Mouse (Mus musculus) testis, adult 2 months (tissue): ENCODE results near the gene Upk1b. TPM values are rescaled to one million over a fixed set of nuclear protein-coding genes. Genes with fewer than 3 reads are reported as not detected.

ENCODE experiments used
- H3K27ac ChIP-seq: fragments of 200-500 bp; 2 replicates; pipeline ENCODE4 v1.5.1; 2012; ENCODE audit warnings: low read depth, low read length; ENCODE audit not compliant: control insufficient read depth, insufficient read depth
- H3K27me3 ChIP-seq: fragments of 200-500 bp; 2 replicates; pipeline ENCODE4 v1.6.1; 2012; ENCODE audit warnings: mild to moderate bottlenecking, low read length, moderate library complexity; ENCODE audit not compliant: control insufficient read depth, insufficient read depth
- H3K36me3 ChIP-seq: fragments of 200-500 bp; 2 replicates; pipeline ENCODE4 v1.6.1; 2012; ENCODE audit warnings: mild to moderate bottlenecking, low read length; ENCODE audit not compliant: control insufficient read depth, insufficient read depth
- H3K4me1 ChIP-seq: fragments of 200-500 bp; 2 replicates; pipeline ENCODE4 v1.6.1; 2012; ENCODE audit warnings: low read length; ENCODE audit not compliant: control insufficient read depth, insufficient read depth
- H3K4me3 ChIP-seq: fragments of 200-500 bp; 2 replicates; pipeline ENCODE4 v1.5.1; 2012; ENCODE audit warnings: low read depth, mild to moderate bottlenecking, low read length, moderate library complexity, mixed read lengths; ENCODE audit not compliant: control insufficient read depth
- CTCF ChIP-seq: fragments of 200-500 bp; IDR thresholded peaks from 2 replicates; pipeline ENCODE4 v1.5.1; 2012; ENCODE audit warnings: low read depth, mild to moderate bottlenecking, inconsistent platforms, low read length, moderate library complexity; ENCODE audit not compliant: control insufficient read depth, insufficient read depth, insufficient replicate concordance
- POLR2A ChIP-seq: fragments of 200-500 bp; IDR thresholded peaks from 2 replicates; pipeline ENCODE4 v1.6.1; 2012; ENCODE audit warnings: low read depth, mild to moderate bottlenecking, inconsistent platforms, low read length, moderate library complexity; ENCODE audit not compliant: control insufficient read depth
- polyA plus RNA-seq: library from polyadenylated mRNA; depleted of rRNA; stranded (reverse); fragments of >200 nt; gene quantifications from 2 replicates; pipeline ENCODE4 v1.2.3, GENCODE M21; 2012; rRNA removed

The Upk1b gene
- polyA plus RNA-seq, 1 experiment, result 2.1 TPM

DNA sequence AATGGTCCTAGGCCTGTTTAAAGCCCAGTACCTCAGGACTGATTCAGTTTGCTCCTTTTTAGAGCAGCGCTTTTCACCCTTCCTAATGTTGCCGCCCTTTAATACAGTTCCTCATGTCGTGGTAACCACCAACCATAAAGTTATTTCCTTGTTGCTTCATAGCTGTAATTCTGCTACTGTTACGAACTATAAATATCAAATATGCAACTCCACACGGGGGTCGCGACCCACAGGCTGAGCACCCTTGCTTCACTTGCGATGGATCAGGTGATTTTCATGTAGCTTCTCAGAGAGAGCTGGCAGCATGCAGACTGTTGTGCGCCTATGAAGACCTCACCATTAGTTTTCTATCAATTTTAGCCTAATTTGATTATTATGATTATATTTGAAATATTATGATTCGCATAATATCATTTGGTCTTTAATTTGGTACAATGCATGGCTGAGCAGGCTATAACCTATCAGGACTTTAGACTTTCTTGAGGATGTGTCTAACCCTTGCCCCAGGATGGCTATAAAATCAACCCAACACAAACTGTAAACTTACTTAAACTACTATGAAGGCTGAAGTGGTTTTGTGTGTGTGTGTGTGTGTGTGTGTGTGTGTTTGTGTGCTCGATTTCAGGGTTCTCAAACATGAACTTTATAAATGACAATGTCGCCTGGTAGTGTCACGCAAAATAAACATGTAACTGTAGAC is 58.8 kb downstream of the Upk1b start:
- Histone ChIP-seq H3K4me1 (peaks cover 7% of the 10 kb centered on the region; the same call in 1 of the 2 replicates), H3K4me3 (no peak overlapping the region), H3K27ac (no peak overlapping the region), H3K27me3 (no peaks in the 10 kb centered on the region), H3K36me3 (no peaks in the 10 kb centered on the region)
- TF ChIP-seq CTCF (no peak), POLR2A (no peak)

DNA sequence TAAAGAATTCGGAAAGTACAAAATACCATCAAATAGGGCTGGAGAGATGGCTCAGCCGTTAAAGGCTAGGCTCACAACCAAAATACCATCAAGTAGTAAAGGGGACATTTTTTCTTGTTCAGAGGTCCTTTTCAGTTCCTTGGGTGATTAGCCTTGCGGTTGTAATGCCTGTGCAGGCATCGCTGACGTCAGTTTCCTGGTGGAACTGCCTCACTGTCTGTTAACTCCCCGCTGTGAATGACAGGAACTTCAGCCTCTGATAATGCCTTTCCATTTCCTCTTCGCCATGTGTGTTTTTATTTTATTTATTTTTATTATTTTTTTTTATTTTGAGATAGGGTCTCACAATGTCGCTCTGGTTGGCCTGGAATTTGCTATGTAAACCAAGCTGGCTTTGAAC is 69.2 kb downstream of the Upk1b start:
- H3K4me1 ChIP-seq, result no peaks in the 10 kb centered on the region
- TF ChIP-seq CTCF (no peak), POLR2A (no peak)
- H3K36me3 ChIP-seq, result no peaks in the 10 kb centered on the region
- no peak overlapping the region for H3K27ac ChIP-seq
- H3K27me3 ChIP-seq, result no peaks in the 10 kb centered on the region
- no peak overlapping the region for H3K4me3 ChIP-seq

GRCm38 (mm10) chr16:38729610-38730288 is 70.4 kb downstream of the Upk1b start:
- H3K4me1 ChIP-seq, result no peaks in the 10 kb centered on the region; the same call in 1 of the 2 replicates
- TF ChIP-seq POLR2A, result no peak
- no peak for TF ChIP-seq CTCF
- H3K4me3 ChIP-seq, result no peak overlapping the region
- no peaks in the 10 kb centered on the region for H3K36me3 ChIP-seq
- H3K27ac ChIP-seq, result no peak overlapping the region
- no peaks in the 10 kb centered on the region for H3K27me3 ChIP-seq

GRCm38 (mm10) chr16:38729139-38729538 is 71.0 kb downstream of the Upk1b start:
- TF ChIP-seq CTCF (no peak), POLR2A (no peak)
- H3K4me1 ChIP-seq, result no peaks in the 10 kb centered on the region; the same call in none of the 2 replicates
- no peak overlapping the region for H3K27ac ChIP-seq
- H3K4me3 ChIP-seq, result no peak overlapping the region
- no peaks in the 10 kb centered on the region for H3K36me3 ChIP-seq
- no peaks in the 10 kb centered on the region for H3K27me3 ChIP-seq

DNA sequence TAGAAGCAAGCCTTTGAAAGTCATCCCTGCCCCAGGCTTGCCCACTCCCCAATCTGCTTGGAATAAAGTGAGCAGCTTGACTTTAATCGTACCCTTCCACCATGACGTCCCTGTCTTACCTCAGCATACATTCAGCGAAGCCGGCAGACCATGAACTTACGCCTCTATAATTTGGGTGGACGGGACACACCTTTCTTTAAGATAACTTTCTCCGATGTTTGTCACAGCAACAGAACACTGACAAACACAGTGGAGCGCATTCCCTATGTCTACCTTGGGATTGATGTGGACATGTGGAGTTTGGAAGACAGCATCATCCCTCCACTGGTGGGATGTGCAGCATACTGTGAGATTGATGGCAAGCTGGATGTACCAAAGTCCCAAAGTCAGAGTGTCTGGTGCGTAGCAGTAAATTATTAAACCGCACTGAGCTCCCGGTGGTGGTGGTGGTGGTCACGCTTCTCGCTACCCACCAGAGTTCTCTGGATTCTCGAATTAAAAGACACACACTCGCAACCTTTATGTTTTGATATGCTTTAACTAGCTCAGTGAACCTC is 71.5 kb downstream of the Upk1b start:
- Histone ChIP-seq H3K4me3 (no peak overlapping the region), H3K27me3 (no peaks in the 10 kb centered on the region), H3K4me1 (no peaks in the 10 kb centered on the region; the same call in none of the 2 replicates), H3K36me3 (no peaks in the 10 kb centered on the region), H3K27ac (no peak overlapping the region)
- no peak for TF ChIP-seq POLR2A
- TF ChIP-seq CTCF, result no peak

GRCm38 (mm10) chr16:38724974-38725373 is 75.2 kb downstream of the Upk1b start:
- Histone ChIP-seq H3K27ac (no peak overlapping the region), H3K4me1 (no peaks in the 10 kb centered on the region; the same call in none of the 2 replicates), H3K36me3 (no peaks in the 10 kb centered on the region), H3K27me3 (no peaks in the 10 kb centered on the region), H3K4me3 (no peak overlapping the region)
- TF ChIP-seq CTCF (no peak), POLR2A (no peak)

GRCm38 (mm10) chr16:38724256-38724655 is 75.9 kb downstream of the Upk1b start:
- Histone ChIP-seq H3K4me3 (no peak overlapping the region), H3K36me3 (no peaks in the 10 kb centered on the region), H3K4me1 (no peaks in the 10 kb centered on the region; the same call in none of the 2 replicates), H3K27ac (no peak overlapping the region), H3K27me3 (no peaks in the 10 kb centered on the region)
- TF ChIP-seq CTCF (no peak), POLR2A (no peak)

Other genes with a start within 250 kb of the Upk1b start
- 43.7 and 45.1 TPM in 2 replicates for gene Tmem39a, start 241.6 kb downstream of the Upk1b start, polyA plus RNA-seq
- 1.9 and 2.6 TPM in 2 replicates for gene Arhgap31, start 87.1 kb downstream of the Upk1b start, polyA plus RNA-seq
- 0.72 and 0.91 TPM in 2 replicates for gene B4galt4, start 58.1 kb downstream of the Upk1b start, polyA plus RNA-seq
- 55.4 and 79.1 TPM in 2 replicates for gene 4930435E12Rik, start 28.4 kb upstream of the Upk1b start, polyA plus RNA-seq
- 91.8 and 95.5 TPM in 2 replicates for gene Igsf11, start 92.3 kb upstream of the Upk1b start, polyA plus RNA-seq